Mouse (Mus musculus) stomach, postnatal 0 days (tissue): Measurements from ENCODE around the gene Rspo4. TPM values are rescaled to one million over a fixed set of nuclear protein-coding genes. Genes with fewer than 3 reads are reported as not detected.

Source experiments
- ATAC-seq: fragments of 200-750 bp; cut with Nextera tagmentation; 2 replicates; pipeline ENCODE4 v1.8.0; 2017; ENCODE audit not compliant: low FRiP score, low TSS enrichment
- DNase-seq: peaks from one replicate; pipeline ENCODE4 v3.0.0-alpha.2; 2016; ENCODE audit warnings: low spot score
- H3K27ac ChIP-seq: fragments of 300-500 bp; sonication (generic); replicated peaks from 2 replicates; pipeline ENCODE4 v1.5.1; 2014; ENCODE audit warnings: mild to moderate bottlenecking, control low read depth
- H3K27me3 ChIP-seq: fragments of 300-500 bp; sonication (generic); 2 replicates; pipeline ENCODE4 v1.6.1; 2014; ENCODE audit warnings: low read length; ENCODE audit not compliant: control insufficient read depth, insufficient read depth
- H3K36me3 ChIP-seq: fragments of 300-500 bp; sonication (generic); 2 replicates; pipeline ENCODE4 v1.6.1; 2014; ENCODE audit warnings: low read length, mixed read lengths; ENCODE audit not compliant: control insufficient read depth, insufficient read depth
- H3K4me1 ChIP-seq: fragments of 300-500 bp; sonication (generic); replicated peaks from 2 replicates; pipeline ENCODE4 v1.6.1; 2014; ENCODE audit warnings: antibody characterized with exemption; ENCODE audit not compliant: control insufficient read depth, insufficient read depth
- H3K4me2 ChIP-seq: fragments of 300-500 bp; sonication (generic); replicated peaks from 2 replicates; pipeline ENCODE4 v1.6.1; 2014; ENCODE audit warnings: low read depth, mild to moderate bottlenecking, control low read depth, moderate library complexity
- H3K4me3 ChIP-seq: fragments of 300-500 bp; sonication (generic); 2 replicates; pipeline ENCODE4 v1.5.1; 2014; ENCODE audit warnings: low read depth, low read length, control low read depth
- H3K9ac ChIP-seq: fragments of 300-500 bp; sonication (generic); 2 replicates; pipeline ENCODE4 v1.6.1; 2014; ENCODE audit warnings: mild to moderate bottlenecking, low read length, control low read depth, mixed read lengths
- H3K9me3 ChIP-seq: fragments of 300-500 bp; sonication (generic); 2 replicates; pipeline ENCODE4 v1.6.1; 2016; ENCODE audit warnings: low read length; ENCODE audit not compliant: control insufficient read depth
- CTCF ChIP-seq: IDR thresholded peaks from 2 replicates; pipeline ENCODE4 v1.5.1; 2016; ENCODE audit warnings: antibody characterized with exemption, low read depth, mild to moderate bottlenecking, moderate library complexity
- EP300 ChIP-seq: optimal IDR thresholded peaks from 2 replicates; pipeline ENCODE3; 2016; ENCODE audit warnings: antibody characterized with exemption
- WGBS: fragments of 180-500 bp; shearing (Covaris S2); extraction: QIAGEN DNeasy Blood & Tissue Kit; methylation state at CpG from one replicate; pipeline ENCODE4 v1.1.7; 2014; 5-methylcytosine and 5-hydroxymethylcytosine counted together
- polyA plus RNA-seq: library from polyadenylated mRNA; unstranded; fragments of >200 nt; fragmentation: Nextera tagmentation; extraction: Ambion mirVana; gene quantifications from 2 replicates; pipeline ENCODE4 v1.2.1, GENCODE M21; 2015

Rspo4 gene
- polyA plus RNA-seq = 0.05 and 0.07 TPM in 2 replicates

DNA sequence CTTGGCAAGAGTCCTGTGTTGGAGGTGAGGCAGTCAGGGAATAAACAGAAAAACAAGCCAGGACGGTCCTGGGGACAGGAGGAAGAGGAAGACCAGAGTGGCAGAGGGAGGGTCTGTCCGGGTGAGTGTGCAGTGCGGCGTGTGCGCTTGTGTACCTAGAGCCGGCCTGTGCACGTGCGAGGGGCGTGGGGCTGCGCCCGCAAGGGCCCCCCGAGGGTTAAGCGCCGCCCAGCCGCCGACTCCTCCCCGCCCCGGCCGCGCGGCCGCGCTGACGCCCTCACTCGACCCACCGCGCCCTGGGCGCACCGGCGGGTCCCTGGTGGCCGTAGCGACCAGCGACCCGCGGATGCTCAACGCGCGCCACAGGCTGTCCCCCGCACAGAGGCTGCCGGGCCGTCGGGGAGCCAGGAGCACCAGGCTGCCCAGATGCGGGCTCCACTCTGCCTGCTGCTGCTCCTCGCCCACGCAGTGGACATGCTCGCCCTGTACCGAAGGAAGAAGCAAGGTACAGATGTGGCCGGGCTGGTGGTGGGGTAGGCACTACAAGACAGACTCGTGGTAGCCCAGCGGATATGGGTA lies at the start of gene Rspo4:
TSS of gene Rspo4 (plus strand) at position 280 of the 579 bp plus-strand sequence.
- Histone ChIP-seq H3K4me1 (no peaks in the 10 kb centered on the region), H3K9me3 (no peaks in the 10 kb centered on the region), H3K27me3 (peaks cover 3% of the 10 kb centered on the region; the same call in 1 of the 2 replicates), H3K9ac (no peak within 1 kb of the TSS), H3K27ac (no peak within 1 kb of the TSS), H3K4me2 (peak within 1 kb of the TSS; percentile 56), H3K36me3 (no peaks in the 10 kb centered on the region), H3K4me3 (peak within 1 kb of the TSS; percentile 35)
- 2% methylated on average over 45 of the region's 50 CpGs for WGBS
- TF ChIP-seq CTCF (no peak), EP300 (no peak)
- DNase-seq = peak; percentile 32
- ATAC-seq = peak; percentile 35; the same call in 1 of the 2 replicates

DNA sequence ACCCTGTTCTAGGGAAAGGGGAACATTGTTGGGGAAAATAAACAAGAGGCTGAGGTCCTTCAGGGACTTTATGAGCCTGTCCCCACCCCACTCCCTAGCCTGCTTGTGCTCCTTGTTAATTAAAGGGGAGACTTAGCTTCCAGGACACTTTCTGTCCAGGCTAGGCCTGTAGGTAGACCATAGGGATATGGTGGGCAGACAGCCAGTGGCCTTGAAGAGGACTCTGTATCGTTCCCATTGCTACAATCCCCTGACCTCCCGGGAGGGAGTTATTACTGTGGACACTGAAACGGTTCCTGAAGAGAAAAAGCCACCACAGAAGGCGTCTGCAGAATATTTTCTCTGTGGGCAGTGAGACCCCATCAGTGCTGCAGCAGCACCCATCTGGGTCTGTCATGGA lies 27.1 kb upstream of the Rspo4 start:
- H3K36me3 ChIP-seq = no peaks in the 10 kb centered on the region
- no peaks in the 10 kb centered on the region for H3K9me3 ChIP-seq
- TF ChIP-seq CTCF (no peak), EP300 (no peak)
- DNase-seq = no peak
- H3K4me1 ChIP-seq = no peaks in the 10 kb centered on the region
- H3K4me2 ChIP-seq = no peak overlapping the region
- H3K27ac ChIP-seq = no peak overlapping the region
- WGBS = 73% methylated on average over 4 of the region's 4 CpGs
- ATAC-seq = no peak
- no peak overlapping the region for H3K9ac ChIP-seq
- no peak overlapping the region for H3K4me3 ChIP-seq
- H3K27me3 ChIP-seq = no peaks in the 10 kb centered on the region

GRCm38 (mm10) chr2:151862257-151862810 lies 19.6 kb downstream of the Rspo4 start:
- Histone ChIP-seq H3K27ac (no peak overlapping the region), H3K9me3 (no peaks in the 10 kb centered on the region), H3K4me1 (no peaks in the 10 kb centered on the region), H3K36me3 (no peaks in the 10 kb centered on the region), H3K9ac (no peak overlapping the region), H3K27me3 (no peaks in the 10 kb centered on the region), H3K4me3 (no peak overlapping the region), H3K4me2 (no peak overlapping the region)
- 48% methylated on average over 5 of the region's 5 CpGs for WGBS
- no peak for ATAC-seq
- DNase-seq = no peak
- no peak for TF ChIP-seq EP300
- peak; percentile 75 for TF ChIP-seq CTCF

- TF ChIP-seq CTCF = no peak
- TF ChIP-seq EP300 = no peak
- Histone ChIP-seq H3K4me1 (no peaks in the 10 kb centered on the region), H3K4me2 (no peak overlapping the region), H3K9ac (no peak overlapping the region), H3K27ac (no peak overlapping the region), H3K4me3 (no peak overlapping the region), H3K9me3 (no peaks in the 10 kb centered on the region), H3K27me3 (no peaks in the 10 kb centered on the region), H3K36me3 (no peaks in the 10 kb centered on the region)
- 86% methylated on average over 6 of the region's 6 CpGs for WGBS
- DNase-seq (no peak), ATAC-seq (no peak)
Measured at GRCm38 (mm10) chr2:151864941-151865340, 22.2 kb downstream of the Rspo4 start.

- no peaks in the 10 kb centered on the region for H3K9me3 ChIP-seq
- H3K4me2 ChIP-seq = no peak overlapping the region
- TF ChIP-seq CTCF (peak; percentile 77), EP300 (no peak)
- H3K9ac ChIP-seq = no peak overlapping the region
- H3K36me3 ChIP-seq = no peaks in the 10 kb centered on the region
- 24% methylated on average over 4 of the region's 4 CpGs for WGBS
- no peak overlapping the region for H3K4me3 ChIP-seq
- H3K27ac ChIP-seq = no peak overlapping the region
- no peak for ATAC-seq
- H3K27me3 ChIP-seq = no peaks in the 10 kb centered on the region
- peak; percentile 45 for DNase-seq
- no peaks in the 10 kb centered on the region for H3K4me1 ChIP-seq
Measured at GRCm38 (mm10) chr2:151866487-151866886, 23.8 kb downstream of the Rspo4 start.

GRCm38 (mm10) chr2:151868196-151868595 lies 25.5 kb downstream of the Rspo4 start:
- no peaks in the 10 kb centered on the region for H3K27me3 ChIP-seq

More at GRCm38 (mm10) chr2:151868196-151868595, 25.5 kb downstream of the Rspo4 start:
- TF ChIP-seq CTCF = no peak
- TF ChIP-seq EP300 = no peak
- Histone ChIP-seq H3K9me3 (no peaks in the 10 kb centered on the region), H3K36me3 (no peaks in the 10 kb centered on the region), H3K27ac (no peak overlapping the region), H3K9ac (no peak overlapping the region), H3K4me2 (no peak overlapping the region), H3K4me1 (no peaks in the 10 kb centered on the region), H3K4me3 (no peak overlapping the region)
- ATAC-seq = no peak
- WGBS = 78% methylated on average over 8 of the region's 8 CpGs
- DNase-seq = no peak
